Mouse (Mus musculus) midbrain, postnatal 0 days (tissue): ENCODE results near the gene Kctd2. TPM values are rescaled to one million over a fixed set of nuclear protein-coding genes. Genes with fewer than 3 reads are reported as not detected.
A peak's percentile ranks its signal among the peaks of the same experiment; 100 is the strongest.
"Not testable (repeated sequence)": the region's sequence is repeated elsewhere in the genome, so short reads cannot be mapped to it uniquely, and the experiment has no call there.

Source experiments
- ATAC-seq: fragments of 200-750 bp; cut with Nextera tagmentation; 2 replicates; pipeline ENCODE4 v1.8.0; 2017; ENCODE audit warnings: moderate number of reproducible peaks, mild to moderate bottlenecking, moderate TSS enrichment, moderate library complexity; ENCODE audit not compliant: low FRiP score
- DNase-seq: peaks from one replicate; pipeline ENCODE4 v3.0.0-alpha.2; 2015; ENCODE audit warnings: low spot score
- H3K27ac ChIP-seq: fragments of 300-500 bp; sonication (generic); 2 replicates; pipeline ENCODE4 v1.5.1; 2014; ENCODE audit warnings: low read depth, mild to moderate bottlenecking, low read length, mixed read lengths
- H3K27me3 ChIP-seq: fragments of 300-500 bp; sonication (generic); 2 replicates; pipeline ENCODE4 v1.6.1; 2014; ENCODE audit warnings: low read length, control low read depth, mixed read lengths; ENCODE audit not compliant: insufficient read depth
- H3K36me3 ChIP-seq: fragments of 300-500 bp; sonication (generic); 2 replicates; pipeline ENCODE4 v1.6.1; 2014; ENCODE audit warnings: low read length, control low read depth, mixed read lengths; ENCODE audit not compliant: insufficient read depth
- H3K4me1 ChIP-seq: fragments of 300-500 bp; sonication (generic); 2 replicates; pipeline ENCODE4 v1.6.1; 2014; ENCODE audit warnings: mild to moderate bottlenecking, control low read depth, antibody characterized with exemption, low read length, mixed read lengths; ENCODE audit not compliant: insufficient read depth
- H3K4me2 ChIP-seq: fragments of 300-500 bp; sonication (generic); 2 replicates; pipeline ENCODE4 v1.6.1; 2014; ENCODE audit warnings: low read depth, mild to moderate bottlenecking, low read length, mixed read lengths; ENCODE audit not compliant: poor library complexity, severe bottlenecking
- H3K4me3 ChIP-seq: fragments of 300-500 bp; sonication (generic); 2 replicates; pipeline ENCODE4 v1.5.1; 2014; ENCODE audit warnings: low read depth, mild to moderate bottlenecking, low read length, moderate library complexity
- H3K9ac ChIP-seq: fragments of 300-500 bp; sonication (generic); replicated peaks from 2 replicates; pipeline ENCODE4 v1.6.1; 2014; ENCODE audit warnings: mild to moderate bottlenecking, low read length, moderate library complexity, mixed read lengths; ENCODE audit not compliant: poor library complexity, severe bottlenecking
- H3K9me3 ChIP-seq: fragments of 300-500 bp; sonication (generic); 2 replicates; pipeline ENCODE4 v1.6.1; 2016; ENCODE audit warnings: low read length, control low read depth
- CTCF ChIP-seq: IDR thresholded peaks from 2 replicates; pipeline ENCODE4 v1.5.1; 2016; ENCODE audit warnings: antibody characterized with exemption, mild to moderate bottlenecking
- WGBS: fragments of 180-500 bp; shearing (Covaris S2); extraction: QIAGEN DNeasy Blood & Tissue Kit; methylation state at CpG from one replicate; pipeline ENCODE4 v1.1.7; 2014; 5-methylcytosine and 5-hydroxymethylcytosine counted together
- polyA plus RNA-seq: library from polyadenylated mRNA; unstranded; fragments of >200 nt; fragmentation: Nextera tagmentation; extraction: Ambion mirVana; gene quantifications from 2 replicates; pipeline ENCODE4 v1.2.1, GENCODE M21; 2015
- total RNA-seq: library from RNA; depleted of rRNA; stranded (reverse); fragments of >200 nt; gene quantifications from 2 replicates; pipeline ENCODE4 v1.2.3, GENCODE M21; 2014

Gene Kctd2
- total and polyA plus RNA-seq, 2 experiments from 2014 or later, result 22.1 to 29.4 TPM

- WGBS, result under 1% methylated on average over 71 of the region's 76 CpGs
- ATAC-seq (peak; percentile 86), DNase-seq (peak; percentile 93)
- Histone ChIP-seq H3K36me3 (no peaks in the 10 kb centered on the region), H3K4me1 (peaks cover 17% of the 10 kb centered on the region), H3K4me2 (peak within 1 kb of the TSS; percentile 82), H3K27me3 (no peaks in the 10 kb centered on the region), H3K9ac (peak within 1 kb of the TSS; percentile 97), H3K27ac (peak within 1 kb of the TSS; percentile 95), H3K9me3 (no peaks in the 10 kb centered on the region), H3K4me3 (peak within 1 kb of the TSS; percentile 90)
- TF ChIP-seq CTCF, result no peak
Measured at GRCm38 (mm10) chr11:115381743-115382539, 38.0 kb upstream of the Kctd2 start, which contains the start of gene Cdr2l. Cdr2l (plus strand) TSS chr11:115381916.

GRCm38 (mm10) chr11:115382891-115383290, 37.0 kb upstream of the Kctd2 start:
- H3K4me3 ChIP-seq, result peak overlapping the region; percentile 90
- H3K27ac ChIP-seq, result peak overlapping the region; percentile 95; the same call in 1 of the 2 replicates
- ATAC-seq (no peak), DNase-seq (no peak)
- H3K36me3 ChIP-seq, result no peaks in the 10 kb centered on the region
- no peaks in the 10 kb centered on the region for H3K9me3 ChIP-seq
- TF ChIP-seq CTCF, result no peak
- WGBS, result 5% methylated on average over 5 of the region's 5 CpGs
- peaks cover 17% of the 10 kb centered on the region for H3K4me1 ChIP-seq
- peak overlapping the region; percentile 97 for H3K9ac ChIP-seq
- peak overlapping the region; percentile 82 for H3K4me2 ChIP-seq
- no peaks in the 10 kb centered on the region for H3K27me3 ChIP-seq

GRCm38 (mm10) chr11:115383701-115384474, 36.0 kb upstream of the Kctd2 start:
- peak overlapping the region; percentile 97 for H3K9ac ChIP-seq
- 26% methylated on average over 16 of the region's 16 CpGs for WGBS
- TF ChIP-seq CTCF, result peak; percentile 8; the same call in 1 of the 2 replicates
- no peaks in the 10 kb centered on the region; the same call in 1 of the 2 replicates for H3K36me3 ChIP-seq
- peak overlapping the region; percentile 90 for H3K4me3 ChIP-seq
- peaks cover 17% of the 10 kb centered on the region for H3K4me1 ChIP-seq
- H3K27ac ChIP-seq, result peak overlapping the region; percentile 95
- H3K4me2 ChIP-seq, result peak overlapping the region; percentile 82
- no peaks in the 10 kb centered on the region for H3K9me3 ChIP-seq
- no peak for ATAC-seq
- no peaks in the 10 kb centered on the region for H3K27me3 ChIP-seq
- peak; percentile 76 for DNase-seq

- 0 out of 2 replicates have a peak overlapping the region, but pooled peaks have one; percentile 38 for H3K27ac ChIP-seq
- no peaks in the 10 kb centered on the region for H3K9me3 ChIP-seq
- peak overlapping the region; percentile 97 for H3K9ac ChIP-seq
- H3K4me2 ChIP-seq, result peak overlapping the region; percentile 82
- H3K36me3 ChIP-seq, result no peaks in the 10 kb centered on the region; the same call in 1 of the 2 replicates
- H3K4me1 ChIP-seq, result peaks cover 17% of the 10 kb centered on the region
- H3K27me3 ChIP-seq, result no peaks in the 10 kb centered on the region
- DNase-seq (no peak), ATAC-seq (no peak)
- no peak for TF ChIP-seq CTCF
- H3K4me3 ChIP-seq, result no peak overlapping the region
- WGBS, result 74% methylated on average over 5 of the region's 5 CpGs
Measured at GRCm38 (mm10) chr11:115384587-115384986, 35.3 kb upstream of the Kctd2 start.

GRCm38 (mm10) chr11:115386859-115387258, 33.1 kb upstream of the Kctd2 start:
- peaks cover 17% of the 10 kb centered on the region for H3K4me1 ChIP-seq
- ATAC-seq, DNase-seq, H3K27me3 ChIP-seq, H3K4me3 ChIP-seq, H3K9me3 ChIP-seq, H3K27ac ChIP-seq, H3K4me2 ChIP-seq, H3K36me3 ChIP-seq, H3K9ac ChIP-seq: not testable (repeated sequence)
- WGBS, result 91% methylated on average over 3 of the region's 3 CpGs
